Mouse (Mus musculus) limb, embryonic 14.5 days (tissue): ENCODE data around the gene Ttc17. TPM values are rescaled to one million over a fixed set of nuclear protein-coding genes. Genes with fewer than 3 reads are reported as not detected.

ENCODE experiments used
- ATAC-seq: fragments of 200-750 bp; cut with Nextera tagmentation; 2 replicates; pipeline ENCODE4 v1.8.0; 2017; ENCODE audit warnings: low read depth, moderate number of reproducible peaks, moderate TSS enrichment; ENCODE audit not compliant: low FRiP score
- DNase-seq: peaks from one replicate; pipeline ENCODE4 v3.0.0-alpha.2; 2015; ENCODE audit warnings: low spot score
- H3K27ac ChIP-seq: fragments of 300-500 bp; sonication (generic); replicated peaks from 2 replicates; pipeline ENCODE4 v1.5.1; 2014; ENCODE audit warnings: low read depth, mild to moderate bottlenecking, low read length, moderate library complexity, mixed read lengths
- H3K27me3 ChIP-seq: fragments of 300-500 bp; sonication (generic); 2 replicates; pipeline ENCODE4 v1.6.1; 2014; ENCODE audit warnings: low read length, mixed read lengths; ENCODE audit not compliant: control insufficient read depth, insufficient read depth
- H3K36me3 ChIP-seq: fragments of 300-500 bp; sonication (generic); 2 replicates; pipeline ENCODE4 v1.6.1; 2014; ENCODE audit warnings: mild to moderate bottlenecking, low read length, moderate library complexity, mixed read lengths; ENCODE audit not compliant: control insufficient read depth, insufficient read depth
- H3K4me1 ChIP-seq: fragments of 300-500 bp; sonication (generic); 2 replicates; pipeline ENCODE4 v1.6.1; 2014; ENCODE audit warnings: antibody characterized with exemption, low read length, mixed read lengths; ENCODE audit not compliant: control insufficient read depth, insufficient read depth
- H3K4me2 ChIP-seq: fragments of 300-500 bp; sonication (generic); replicated peaks from 2 replicates; pipeline ENCODE4 v1.6.1; 2014; ENCODE audit warnings: low read depth, mild to moderate bottlenecking, low read length, moderate library complexity; ENCODE audit not compliant: severe bottlenecking
- H3K4me3 ChIP-seq: fragments of 300-500 bp; sonication (generic); replicated peaks from 2 replicates; pipeline ENCODE4 v1.5.1; 2014; ENCODE audit warnings: low read length
- H3K9ac ChIP-seq: fragments of 300-500 bp; sonication (generic); 2 replicates; pipeline ENCODE4 v1.6.1; 2014; ENCODE audit warnings: mild to moderate bottlenecking, low read depth, low read length, moderate library complexity; ENCODE audit not compliant: severe bottlenecking
- H3K9me3 ChIP-seq: fragments of 300-500 bp; sonication (generic); 2 replicates; pipeline ENCODE4 v1.6.1; 2016; ENCODE audit warnings: low read length; ENCODE audit not compliant: control insufficient read depth
- POLR2A ChIP-seq: fragments of 200-500 bp; IDR thresholded peaks from 2 replicates; pipeline ENCODE4 v1.8.0; 2012; ENCODE audit warnings: inconsistent platforms, mild to moderate bottlenecking, moderate library complexity, borderline replicate concordance; ENCODE audit not compliant: insufficient read depth, insufficient read length; ENCODE audit errors: extremely low read depth
- WGBS: fragments of 180-500 bp; shearing (Covaris S2); extraction: QIAGEN DNeasy Blood & Tissue Kit; methylation state at CpG from one replicate; pipeline ENCODE4 v1.1.7; 2014; 5-methylcytosine and 5-hydroxymethylcytosine counted together
- polyA plus RNA-seq, 2 experiments: library from polyadenylated mRNA; depleted of rRNA in 1 of 2; stranded (reverse) in 1 of 2; unstranded in 1 of 2; fragments of >200 nt; fragmentation: Nextera tagmentation in 1 of 2; extraction: Ambion mirVana in 1 of 2; gene quantifications; 2 replicates each; pipeline versions ENCODE4 v1.2.1 to v1.2.3; 2012 to 2014

Gene Ttc17
- polyA plus RNA-seq, 2 experiments = 17.8 to 18.3 TPM

DNA sequence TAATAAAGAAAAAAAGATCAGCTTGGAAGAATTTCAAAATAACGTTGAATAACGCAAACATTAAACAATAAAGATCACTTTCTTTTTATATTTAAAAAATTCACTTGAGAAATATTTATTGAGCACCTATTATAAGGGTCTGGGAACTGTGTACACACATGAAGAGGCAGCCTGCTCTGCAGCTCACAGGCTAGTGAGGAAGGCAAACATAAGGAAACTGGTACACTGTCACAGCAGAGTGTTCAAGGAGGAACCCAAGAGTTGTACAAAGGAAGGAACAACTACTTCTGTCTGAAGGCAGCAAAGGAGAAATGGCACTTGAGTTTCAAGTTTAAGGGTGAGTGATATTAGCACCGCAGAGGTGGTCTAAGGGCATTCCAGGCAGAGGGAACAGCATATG is 78.7 kb downstream of the Ttc17 start:
- no peak overlapping the region for H3K4me3 ChIP-seq
- H3K27ac ChIP-seq = no peak overlapping the region
- no peak overlapping the region for H3K9ac ChIP-seq
- DNase-seq (no peak), ATAC-seq (no peak)
- H3K27me3 ChIP-seq = no peaks in the 10 kb centered on the region
- no peaks in the 10 kb centered on the region for H3K9me3 ChIP-seq
- 95% methylated on average over 3 of the region's 3 CpGs for WGBS
- no peaks in the 10 kb centered on the region for H3K4me1 ChIP-seq
- no peak for TF ChIP-seq POLR2A
- peaks cover 87% of the 10 kb centered on the region for H3K36me3 ChIP-seq
- H3K4me2 ChIP-seq = no peak overlapping the region

DNA sequence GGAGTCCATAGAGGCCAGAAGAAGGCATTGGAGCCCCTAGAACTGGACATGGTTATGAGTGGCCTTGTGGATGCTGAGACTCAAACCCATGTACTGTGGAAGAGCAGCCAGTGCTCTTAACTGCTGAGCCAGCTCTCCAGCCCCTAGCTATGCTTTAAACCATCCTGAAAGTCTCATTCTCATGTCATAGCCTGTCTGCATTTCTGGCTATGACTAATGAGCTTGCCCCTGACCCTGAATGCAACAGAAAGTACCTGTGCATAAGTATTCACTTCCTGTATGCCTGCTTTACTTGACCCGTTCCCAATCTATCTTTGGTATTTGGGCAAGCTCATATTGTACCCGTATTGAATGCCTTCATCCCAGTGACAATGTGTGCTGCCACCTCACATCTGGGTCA is 86.7 kb downstream of the Ttc17 start:
- Histone ChIP-seq H3K9ac (no peak overlapping the region), H3K4me1 (no peaks in the 10 kb centered on the region), H3K9me3 (no peaks in the 10 kb centered on the region), H3K27me3 (no peaks in the 10 kb centered on the region), H3K27ac (no peak overlapping the region), H3K36me3 (peaks cover 66% of the 10 kb centered on the region), H3K4me3 (no peak overlapping the region), H3K4me2 (no peak overlapping the region)
- WGBS = 82% methylated on average over 2 of the region's 2 CpGs
- DNase-seq (no peak), ATAC-seq (no peak)
- TF ChIP-seq POLR2A = no peak

DNA sequence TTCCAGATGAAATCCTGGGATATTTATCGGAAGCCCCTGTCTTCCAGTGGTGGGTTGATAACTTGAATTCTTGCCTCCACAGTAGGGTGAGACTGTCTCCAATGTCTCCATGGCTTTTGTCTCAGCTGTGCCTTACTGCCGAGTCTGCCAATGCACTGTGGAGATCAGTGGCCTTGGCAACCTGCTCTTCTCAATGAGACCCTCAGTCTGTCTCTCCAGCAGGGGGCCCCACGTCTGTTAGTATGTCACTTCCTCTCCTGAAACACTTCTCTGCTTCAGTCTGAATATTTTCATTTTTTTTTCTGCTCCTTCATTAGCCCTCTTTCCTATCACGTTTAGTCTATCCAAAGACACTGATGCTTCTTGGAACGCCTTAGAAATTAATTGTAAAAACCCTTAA is 90.0 kb downstream of the Ttc17 start:
- ATAC-seq (no peak), DNase-seq (no peak)
- TF ChIP-seq POLR2A = no peak
- no peak overlapping the region for H3K27ac ChIP-seq
- H3K9me3 ChIP-seq = no peaks in the 10 kb centered on the region
- no peak overlapping the region for H3K9ac ChIP-seq
- H3K36me3 ChIP-seq = peaks cover 58% of the 10 kb centered on the region
- H3K27me3 ChIP-seq = no peaks in the 10 kb centered on the region
- H3K4me1 ChIP-seq = no peaks in the 10 kb centered on the region
- H3K4me3 ChIP-seq = no peak overlapping the region
- WGBS = 78% methylated on average over 5 of the region's 5 CpGs
- H3K4me2 ChIP-seq = no peak overlapping the region

DNA sequence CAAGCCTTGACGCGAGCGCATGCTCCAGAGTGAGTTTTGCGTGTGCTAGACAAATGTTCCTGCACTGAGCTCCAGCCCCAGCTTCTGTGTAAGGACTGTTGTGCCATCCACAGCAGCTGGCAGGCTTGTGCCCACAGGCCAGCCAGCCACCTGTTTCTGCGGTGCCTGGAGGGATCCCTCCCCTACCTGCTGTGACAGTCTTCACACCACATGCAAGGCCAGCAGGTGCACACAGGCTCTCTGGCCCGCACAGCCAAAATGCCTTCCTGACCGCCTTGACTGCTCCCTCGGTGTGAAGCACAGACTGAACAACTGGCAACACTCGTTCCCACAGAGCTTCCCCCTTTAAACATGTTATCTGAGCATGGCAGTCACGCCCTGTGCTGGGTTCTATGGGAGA is 102.5 kb downstream of the Ttc17 start:
- Histone ChIP-seq H3K27ac (no peak overlapping the region), H3K4me3 (no peak overlapping the region), H3K9ac (no peak overlapping the region), H3K9me3 (peaks cover 5% of the 10 kb centered on the region; the same call in 1 of the 2 replicates), H3K4me2 (no peak overlapping the region), H3K36me3 (peaks cover 49% of the 10 kb centered on the region), H3K4me1 (no peaks in the 10 kb centered on the region), H3K27me3 (no peaks in the 10 kb centered on the region)
- ATAC-seq (no peak; the same call in 1 of the 2 replicates), DNase-seq (no peak)
- TF ChIP-seq POLR2A = no peak
- WGBS = 89% methylated on average over 10 of the region's 10 CpGs

DNA sequence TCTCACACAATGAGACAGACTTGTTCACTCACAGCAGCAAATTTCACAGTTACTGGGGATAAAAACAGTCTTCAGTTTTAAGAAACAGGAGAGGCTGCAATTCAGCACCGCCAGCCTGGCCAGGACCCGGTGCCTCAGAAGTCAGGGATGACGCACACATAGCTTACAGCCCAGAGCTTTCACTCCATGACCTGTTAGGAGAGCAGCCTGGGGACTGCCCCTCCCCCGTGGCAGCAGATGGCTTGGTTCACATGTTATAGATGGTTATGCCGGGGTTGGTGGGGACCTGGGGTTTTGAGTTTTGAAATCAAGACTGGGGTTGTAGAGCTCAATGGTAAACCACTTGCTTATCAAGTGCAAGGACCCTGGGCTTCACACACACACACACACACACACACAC is 104.1 kb downstream of the Ttc17 start:
- ATAC-seq = no peak
- H3K4me3 ChIP-seq = no peak overlapping the region
- DNase-seq = no peak
- peaks cover 5% of the 10 kb centered on the region; the same call in 1 of the 2 replicates for H3K9me3 ChIP-seq
- no peak overlapping the region for H3K27ac ChIP-seq
- 67% methylated on average over 5 of the region's 5 CpGs for WGBS
- no peak for TF ChIP-seq POLR2A
- H3K36me3 ChIP-seq = peaks cover 49% of the 10 kb centered on the region
- no peaks in the 10 kb centered on the region for H3K27me3 ChIP-seq
- H3K4me2 ChIP-seq = no peak overlapping the region
- no peaks in the 10 kb centered on the region for H3K4me1 ChIP-seq
- H3K9ac ChIP-seq = no peak overlapping the region

DNA sequence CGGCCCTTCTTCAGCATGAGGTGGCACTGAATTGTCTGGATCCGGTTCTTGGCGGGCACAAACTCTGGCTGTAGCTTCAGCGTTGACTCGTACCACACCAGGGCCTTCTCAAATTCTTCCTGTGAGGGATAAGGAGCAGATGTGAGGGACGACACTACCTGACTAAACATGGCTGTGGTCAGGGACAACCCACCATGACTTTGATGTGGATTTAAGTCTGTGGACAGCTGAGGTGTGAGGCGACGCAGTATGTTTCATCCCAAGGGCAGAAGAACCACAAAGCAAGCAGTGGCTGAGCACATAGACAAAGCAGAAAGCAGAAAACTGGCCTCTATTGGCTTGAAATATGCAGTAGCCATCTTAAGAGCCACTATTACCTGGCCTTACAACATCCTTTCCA is 104.7 kb downstream of the Ttc17 start:
- Histone ChIP-seq H3K27me3 (no peaks in the 10 kb centered on the region), H3K36me3 (peaks cover 49% of the 10 kb centered on the region), H3K4me3 (no peak overlapping the region), H3K4me2 (no peak overlapping the region), H3K4me1 (no peaks in the 10 kb centered on the region), H3K27ac (no peak overlapping the region), H3K9me3 (peaks cover 5% of the 10 kb centered on the region; the same call in 1 of the 2 replicates), H3K9ac (no peak overlapping the region)
- 84% methylated on average over 8 of the region's 8 CpGs for WGBS
- ATAC-seq (no peak), DNase-seq (no peak)
- TF ChIP-seq POLR2A = no peak
